ENCODE assay signal across 17 mouse cellular contexts in genomic region chr17:13715511-13715910, GRCm38 (mm10). TPM values are rescaled to one million over a fixed set of nuclear protein-coding genes. Genes with fewer than 3 reads are reported as not detected.
DNase-seq lines count a peak whose midpoint lies in the region; ATAC-seq and TF ChIP-seq lines count a peak whose summit lies in the region.
"Had no signal": no experiment of that assay in that cellular context is flagged by ENCODE, and none has a peak within 500 bp of the region (broad histone marks: within the 10 kb centered on the region; RNA-seq: fewer than 3 reads in every experiment).

No protein-coding gene starts in this region.

- H3K27me3 ChIP-seq in liver, embryonic 16.5 days (ENCODE audit: control insufficient read depth, insufficient read depth, low read depth, low read length) = no peaks in the 10 kb centered on the region
- no peaks in the 10 kb centered on the region for H3K27me3 ChIP-seq in liver, embryonic 11.5 days (replicated peaks; ENCODE audit: control insufficient read depth, insufficient read depth, low read length)
- H3K27me3 ChIP-seq in C2C12 (ENCODE audit: control insufficient read depth, insufficient read depth, insufficient read length) = no peaks in the 10 kb centered on the region
- H3K27me3 ChIP-seq: forebrain, embryonic 13.5 days; limb, embryonic 13.5 days; midbrain, embryonic 13.5 days; stomach, embryonic 15.5 days had no signal

- no peak for TF ChIP-seq CTCF in C2C12 (IDR thresholded peaks at IDR 0.05; ENCODE audit: control insufficient read depth, insufficient read depth, insufficient read length)

- DNase-seq in liver, embryonic 11.5 days (ENCODE audit: low spot score) = no peak
- peak; percentile 3 for DNase-seq in T-cell, adult 2 months (ENCODE audit: low spot score)
- DNase-seq in natural killer cell, adult 2 months (ENCODE audit: low spot score in 2 of 2) = peak; percentile 1 to 20
- no peak for DNase-seq in embryo, embryonic 10 days (ENCODE audit: low spot score)
- DNase-seq in yolk sac, embryonic 10.5 days (ENCODE audit: low spot score) = no peak
- DNase-seq: cerebellum, adult 11 months; heart, adult 18-20 months; heart, postnatal 10 days; spleen, adult 18-20 months had no signal

- no peak overlapping the region for H3K9ac ChIP-seq in liver, embryonic 16.5 days (ENCODE audit: low read depth, low read length)
- no peak overlapping the region for H3K9ac ChIP-seq in liver, embryonic 11.5 days (ENCODE audit: low read depth, low read length)
- H3K9ac ChIP-seq: forebrain, embryonic 13.5 days; limb, embryonic 13.5 days; midbrain, embryonic 13.5 days; stomach, embryonic 15.5 days had no signal

- no peaks in the 10 kb centered on the region for H3K79me2 ChIP-seq in C2C12 (ENCODE audit: control insufficient read depth, insufficient read depth)

- ATAC-seq in liver, embryonic 16.5 days (ENCODE audit: low read depth) = no peak
- ATAC-seq in liver, embryonic 11.5 days (replicated peaks; ENCODE audit: low FRiP score) = no peak
- ATAC-seq: forebrain, embryonic 13.5 days; midbrain, embryonic 13.5 days had no signal

- H3K9me3 ChIP-seq in liver, embryonic 16.5 days (replicated peaks; ENCODE audit: control insufficient read depth, low read length) = no peaks in the 10 kb centered on the region
- H3K9me3 ChIP-seq in liver, embryonic 11.5 days (ENCODE audit: control insufficient read depth, low read length) = no peaks in the 10 kb centered on the region
- H3K9me3 ChIP-seq: forebrain, embryonic 13.5 days; limb, embryonic 13.5 days; midbrain, embryonic 13.5 days; stomach, embryonic 15.5 days had no signal

- no peak overlapping the region for H3K4me3 ChIP-seq in liver, embryonic 16.5 days (ENCODE audit: low read depth, low read length)
- H3K4me3 ChIP-seq in liver, embryonic 11.5 days (ENCODE audit: low read depth, low read length) = no peak overlapping the region
- H3K4me3 ChIP-seq in C2C12 (ENCODE audit: insufficient read depth, poor library complexity, severe bottlenecking) = no peak overlapping the region
- H3K4me3 ChIP-seq: forebrain, embryonic 13.5 days; layer of hippocampus, adult 2 months; limb, embryonic 13.5 days; midbrain, embryonic 13.5 days; stomach, embryonic 15.5 days had no signal

- H3K4me2 ChIP-seq in liver, embryonic 16.5 days (ENCODE audit: low read depth, low read length) = no peak overlapping the region
- H3K4me2 ChIP-seq in liver, embryonic 11.5 days = no peak overlapping the region
- H3K4me2 ChIP-seq: forebrain, embryonic 13.5 days; limb, embryonic 13.5 days; midbrain, embryonic 13.5 days; stomach, embryonic 15.5 days had no signal

- H3ac ChIP-seq in C2C12 (ENCODE audit: control insufficient read depth, insufficient read length, low read depth) = no peak overlapping the region

- no peaks in the 10 kb centered on the region for H3K79me3 ChIP-seq in C2C12 (ENCODE audit: low read depth)

- H3K27ac ChIP-seq in liver, embryonic 16.5 days (ENCODE audit: low read length) = peak overlapping the region; percentile 37; the same call in 1 of the 2 replicates
- H3K27ac ChIP-seq in liver, embryonic 11.5 days (ENCODE audit: low read depth, low read length) = no peak overlapping the region
- H3K27ac ChIP-seq: forebrain, embryonic 13.5 days; hindbrain, postnatal 0 days; layer of hippocampus, adult 2 months; limb, embryonic 13.5 days; midbrain, embryonic 13.5 days; stomach, embryonic 15.5 days had no signal

- no peaks in the 10 kb centered on the region for H3K4me1 ChIP-seq in liver, embryonic 16.5 days (ENCODE audit: control insufficient read depth, low read depth, low read length)
- H3K4me1 ChIP-seq in liver, embryonic 11.5 days (replicated peaks; ENCODE audit: control insufficient read depth, insufficient read depth, low read length) = no peaks in the 10 kb centered on the region
- H3K4me1 ChIP-seq: forebrain, embryonic 13.5 days; limb, embryonic 13.5 days; midbrain, embryonic 13.5 days had no signal

- WGBS in liver, embryonic 16.5 days (ENCODE audit: insufficient replicate concordance) = 52% methylated on average over 9 of the region's 9 CpGs
- WGBS in liver, embryonic 11.5 days = 62% methylated on average over 9 of the region's 9 CpGs

- no peaks in the 10 kb centered on the region for H3K36me3 ChIP-seq in liver, embryonic 16.5 days (ENCODE audit: control insufficient read depth, insufficient read depth)
- no peaks in the 10 kb centered on the region for H3K36me3 ChIP-seq in liver, embryonic 11.5 days (ENCODE audit: control insufficient read depth, insufficient read depth, low read length)
- H3K36me3 ChIP-seq in C2C12 (ENCODE audit: control insufficient read depth, insufficient read depth) = no peaks in the 10 kb centered on the region
- H3K36me3 ChIP-seq: limb, embryonic 13.5 days; midbrain, embryonic 13.5 days; stomach, embryonic 15.5 days had no signal

TF ChIP-seq in C2C12, 6 proteins besides CTCF, POLR2A, EP300 and RAD21:
- TF ChIP-seq FOSL1 (IDR thresholded peaks at IDR 0.05; ENCODE audit: insufficient read depth, low read length, poor library complexity, severe bottlenecking) = no peak
- no peak for TF ChIP-seq USF1 (IDR thresholded peaks at IDR 0.05; ENCODE audit: low read depth)
- peak; percentile 35 for TF ChIP-seq CEBPB (IDR thresholded peaks at IDR 0.05; ENCODE audit: low read depth)
- TF ChIP-seq MAX (IDR thresholded peaks at IDR 0.05) = no peak
- peak; percentile 94 for TF ChIP-seq MYOD1 (IDR thresholded peaks at IDR 0.05; ENCODE audit: control insufficient read depth, insufficient read length, low read depth)
- TF ChIP-seq MYOG (IDR thresholded peaks at IDR 0.05; ENCODE audit: control insufficient read depth, extremely low read depth, insufficient read length) = no peak

RNA-seq across cellular contexts. Expression of gene Afdn, which starts 44.8 kb away (rescaled TPM):
- 7.3 and 8.6 TPM in 2 replicates for polyA plus RNA-seq in liver, embryonic 16.5 days (2015; fragmentation: Nextera tagmentation; extraction: Ambion mirVana)
- 34.3 and 34.6 TPM in 2 replicates for polyA plus RNA-seq in liver, embryonic 11.5 days (2014; fragmentation: Nextera tagmentation; extraction: Ambion mirVana)
- 21.0 TPM for polyA plus RNA-seq in C2C12 (2012; fragmentation: generic; extraction: Trizol)

RNA-seq across cellular contexts. Expression of gene Tcte2, which starts 46.1 kb away (rescaled TPM):
- polyA plus RNA-seq in liver, embryonic 16.5 days (2015; fragmentation: Nextera tagmentation; extraction: Ambion mirVana) = 0.39 and 1.1 TPM in 2 replicates
- 1.2 and 1.4 TPM in 2 replicates for polyA plus RNA-seq in liver, embryonic 11.5 days (2014; fragmentation: Nextera tagmentation; extraction: Ambion mirVana)
- polyA plus RNA-seq in C2C12 (2012; fragmentation: generic; extraction: Trizol) = 0.44 TPM

Comparison
In these comparisons a context has a peak if more than half of its experiments do, and no peak if none do; other contexts are left out.
1. DNase-seq: peak in T-cell, adult 2 months (single experiment) and natural killer cell, adult 2 months (2 of 2); none in liver, embryonic 11.5 days (single experiment), embryo, embryonic 10 days (single experiment) and yolk sac, embryonic 10.5 days (single experiment).